Mouse (Mus musculus): Measurements from ENCODE around the gene Clip1. TPM values are rescaled to one million over a fixed set of nuclear protein-coding genes. Genes with fewer than 3 reads are reported as not detected.

The Clip1 gene
- 10 to 100 TPM; 87.9 to 96.3 TPM for total RNA-seq (2023)

DNA sequence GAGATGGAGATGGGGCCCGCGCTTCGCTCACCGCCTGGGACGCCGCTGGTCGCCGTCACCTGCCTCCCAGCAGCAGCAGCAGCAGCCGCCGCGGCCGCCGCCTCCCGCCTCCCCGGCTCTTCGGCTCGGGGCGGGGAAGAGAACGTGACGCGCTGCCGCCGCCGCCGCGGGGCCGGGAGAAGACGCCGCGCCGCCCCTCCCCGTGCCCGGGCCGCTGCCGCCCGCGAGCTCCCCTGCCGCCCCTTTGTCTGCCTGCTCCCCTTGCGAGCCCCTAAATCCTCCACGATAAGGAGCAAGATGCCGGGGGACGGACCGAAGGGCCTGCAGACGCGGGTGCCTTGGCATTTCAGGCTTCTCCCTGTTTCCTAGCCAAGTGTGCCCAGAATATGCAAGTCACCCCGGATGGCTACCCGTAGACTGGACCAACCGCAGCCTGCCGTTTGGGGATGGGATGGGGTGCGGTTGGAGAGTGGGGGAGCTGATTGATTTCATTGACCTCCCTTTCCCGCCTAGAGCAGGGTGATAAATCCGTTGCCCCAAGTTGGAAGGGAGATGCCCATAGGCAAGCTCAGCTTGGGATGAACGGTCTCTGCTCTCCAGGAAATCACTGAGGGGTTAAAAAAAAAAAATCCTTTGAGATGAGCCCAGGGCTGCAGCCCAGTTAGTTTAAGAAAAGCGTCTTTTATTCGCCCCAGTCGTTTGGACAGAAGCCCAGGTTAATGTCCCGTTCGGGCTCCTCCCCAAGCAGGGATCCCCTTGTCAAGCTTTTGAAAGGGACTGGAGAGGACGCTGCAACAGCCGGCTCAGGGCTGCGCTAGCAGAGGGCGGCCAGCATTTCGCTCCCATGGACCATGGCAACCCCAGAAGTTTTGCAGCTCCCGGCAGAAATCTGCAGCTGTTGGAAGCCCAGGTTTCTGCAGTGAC lies at the start of gene Clip1:
TSS of gene Clip1 (minus strand) at position 398 of the 924 bp plus-strand sequence.

DNA sequence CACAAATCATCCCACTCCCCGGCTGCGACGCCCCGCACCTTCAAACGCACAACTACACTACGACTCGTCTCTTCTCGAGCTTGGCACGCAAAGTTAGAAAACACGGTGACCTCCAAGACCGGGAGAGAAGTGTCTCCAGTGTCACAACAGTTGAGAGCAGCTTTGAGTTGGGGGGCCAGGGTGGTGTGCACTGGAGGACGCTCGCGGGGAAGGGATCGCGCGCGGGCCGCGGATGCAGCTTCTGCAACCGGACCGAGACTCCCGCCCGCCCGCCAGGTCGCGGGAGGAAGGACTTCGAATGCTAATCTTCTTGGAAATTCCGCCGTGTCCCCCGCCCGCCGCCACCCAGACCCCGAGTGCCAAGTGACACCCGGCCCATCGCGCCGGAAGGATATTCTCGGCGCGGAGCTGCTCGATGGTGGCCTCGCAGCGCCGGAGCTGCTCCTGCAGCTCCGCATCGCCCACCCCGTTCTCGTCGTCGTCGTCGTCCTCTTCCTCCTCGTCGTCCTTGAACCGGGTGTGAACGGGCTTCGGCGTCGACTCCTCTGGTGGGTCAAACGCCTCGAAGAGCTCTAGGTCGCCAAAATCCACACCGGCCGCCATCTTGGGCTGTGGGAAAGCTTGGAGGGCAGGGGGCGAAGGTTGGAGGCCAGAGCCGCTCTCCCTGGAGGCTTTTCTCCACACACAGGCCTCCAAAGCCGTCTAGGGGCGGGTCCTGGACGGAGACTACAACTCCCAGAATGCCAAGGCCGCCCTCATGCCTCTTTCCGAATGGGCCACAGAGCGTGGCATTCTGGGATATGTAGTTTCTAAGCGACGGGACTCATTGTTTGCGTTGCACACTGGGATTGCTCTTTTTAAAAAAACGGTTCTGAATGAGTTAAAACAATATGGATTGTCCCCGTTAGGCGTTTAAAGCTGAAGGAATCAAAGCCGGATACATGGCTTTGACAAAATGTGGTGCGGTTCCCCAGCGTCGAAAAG lies 36.2 kb upstream of the Clip1 start, which contains the start of gene Zcchc8:
TSS of gene Zcchc8 (minus strand) at position 773 of the 984 bp plus-strand sequence.

DNA sequence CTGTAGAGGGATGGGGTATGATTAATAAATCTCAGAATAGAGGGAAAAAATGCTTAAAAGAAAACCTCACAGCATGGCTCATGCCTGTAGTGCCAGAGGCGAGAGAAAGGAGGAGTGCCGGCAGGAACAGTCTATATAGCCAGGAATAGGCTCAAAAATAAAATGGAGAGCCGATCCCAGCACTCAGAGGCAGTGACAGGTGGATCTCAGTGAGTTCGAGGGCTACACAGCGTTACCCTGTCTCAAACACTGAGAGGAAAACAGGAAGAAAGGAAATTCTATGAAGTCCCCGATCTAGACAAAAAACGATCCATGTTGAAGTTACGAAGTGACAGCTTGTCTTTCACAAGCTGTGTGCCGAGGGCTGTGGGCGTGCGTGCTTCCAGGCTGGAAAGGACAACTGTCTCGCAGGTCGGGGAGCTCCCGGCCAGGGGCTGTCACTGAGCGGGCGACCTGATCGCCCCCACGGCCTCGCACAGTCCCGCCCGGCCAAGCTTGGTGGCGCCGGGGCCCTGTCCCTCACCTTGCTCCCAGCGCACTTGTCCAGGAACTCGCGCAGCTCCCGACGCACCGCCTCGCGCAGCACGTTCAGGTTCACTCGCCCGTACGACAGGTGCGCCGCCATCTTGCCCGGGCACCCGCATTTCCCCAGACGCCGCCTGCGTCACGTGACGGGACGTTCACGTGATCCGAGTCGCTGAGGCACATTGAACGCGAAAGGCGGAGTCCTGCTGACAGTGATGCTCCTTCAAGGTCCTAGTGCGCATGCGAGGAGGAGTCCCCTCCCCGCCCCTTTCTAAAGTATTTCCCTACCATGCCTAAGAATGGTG lies 111.8 kb downstream of the Clip1 start, which contains the start of gene Vps33a:
TSS of gene Vps33a (minus strand) at position 682 of the 830 bp plus-strand sequence.

Other genes with a start within 250 kb of the Clip1 start
- not detected for gene Lrrc43, start 195.3 kb downstream of the Clip1 start, total RNA-seq (2023)
- gene Il31, start 195.1 kb downstream of the Clip1 start, total RNA-seq (2023), result not detected
- gene B3gnt4, start 174.2 kb downstream of the Clip1 start, total RNA-seq (2023), result not detected
- gene Diablo, start 160.4 kb downstream of the Clip1 start, total RNA-seq (2023), result 10 to 100 TPM; 35.7 to 35.8 TPM
- gene Gm49027, start 159.1 kb downstream of the Clip1 start, total RNA-seq (2023), result 1 to 10 TPM; 1.6 to 1.8 TPM
- 10 to 100 TPM; 29.6 to 30.4 TPM for gene Vps33a, start 111.6 kb downstream of the Clip1 start, total RNA-seq (2023)
- gene Zcchc8, start 36.5 kb upstream of the Clip1 start, total RNA-seq (2023), result 10 to 100 TPM; 98.1 TPM
- gene Rsrc2, start 64.8 kb upstream of the Clip1 start, total RNA-seq (2023), result 100 to 1,000 TPM; 138 to 140 TPM
- gene Kntc1, start 65.1 kb upstream of the Clip1 start, total RNA-seq (2023), result 10 to 100 TPM; 22.1 to 26.2 TPM
- 100 to 1,000 TPM in 1 of 2 experiments, 10 to 100 TPM in 1; 92.9 to 131 TPM for gene Hcar2, start 180.9 kb upstream of the Clip1 start, total RNA-seq (2023)
- not detected for gene Hcar1, start 195.4 kb upstream of the Clip1 start, total RNA-seq (2023)
- 10 to 100 TPM; 24.0 to 31.1 TPM for gene Denr, start 222.6 kb upstream of the Clip1 start, total RNA-seq (2023)
- not detected for gene Gm43518, start 242.8 kb upstream of the Clip1 start, total RNA-seq (2023)
- 1 to 10 TPM in 1 of 2 experiments, under 1 TPM in 1; 0.44 to 1.7 TPM for gene Ccdc62, start 246.1 kb upstream of the Clip1 start, total RNA-seq (2023)

Measured in neutrophil, adult 59 days (primary cell).